Mouse (Mus musculus): ENCODE results near the gene Rnf152. TPM values are rescaled to one million over a fixed set of nuclear protein-coding genes. Genes with fewer than 3 reads are reported as not detected.

The Rnf152 gene
- polyA plus RNA-seq, 1 experiment from 2014 or later, result 0.27 TPM

- Histone ChIP-seq H3K4me3 (ENCODE audit: low read depth, low read length) (no peak overlapping the region), H3K36me3 (ENCODE audit: control insufficient read depth, insufficient read depth, low read length) (no peaks in the 10 kb centered on the region), H3K9me3 (replicated peaks; ENCODE audit: control insufficient read depth, low read length) (no peaks in the 10 kb centered on the region), H3K27ac (ENCODE audit: low read depth, low read length) (no peak overlapping the region), H3K4me1 (ENCODE audit: control insufficient read depth, insufficient read depth, low read length) (no peaks in the 10 kb centered on the region), H3K4me2 (no peak overlapping the region), H3K27me3 (ENCODE audit: control insufficient read depth, insufficient read depth, low read length) (no peaks in the 10 kb centered on the region), H3K9ac (ENCODE audit: low read depth, low read length) (no peak overlapping the region)
- WGBS (ENCODE audit: insufficient replicate concordance), result 74% methylated on average over 3 of the region's 3 CpGs
- ATAC-seq (replicated peaks; ENCODE audit: insufficient number of reproducible peaks, low FRiP score, low TSS enrichment), result no peak
Measured at GRCm38 (mm10) chr1:105263283-105264033, 93.1 kb downstream of the Rnf152 start.

DNA sequence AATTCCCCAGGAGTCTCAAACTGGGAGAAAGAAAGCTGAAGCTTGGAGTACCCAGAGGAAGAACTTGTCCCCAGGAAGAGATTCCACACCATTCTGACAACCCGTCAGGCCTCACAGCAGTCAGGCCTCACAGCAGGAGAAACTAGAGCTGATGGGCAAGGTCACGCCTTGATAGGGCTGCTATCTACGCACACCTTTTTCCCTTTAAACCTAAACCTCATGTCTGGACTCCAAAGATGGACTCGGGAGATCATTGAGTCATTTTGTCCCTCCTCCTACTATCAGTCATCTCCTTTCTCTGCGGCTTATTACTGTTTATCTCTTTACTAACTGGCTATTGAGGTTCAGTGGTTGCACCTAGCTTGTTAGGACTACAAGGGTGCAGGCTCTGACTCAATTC, 96.3 kb downstream of the Rnf152 start:
- no peak overlapping the region for H3K9ac ChIP-seq (ENCODE audit: low read depth, low read length)
- no peaks in the 10 kb centered on the region for H3K36me3 ChIP-seq (ENCODE audit: control insufficient read depth, insufficient read depth, low read length)
- no peak overlapping the region for H3K27ac ChIP-seq (ENCODE audit: low read depth, low read length)
- no peak overlapping the region for H3K4me2 ChIP-seq
- ATAC-seq (replicated peaks; ENCODE audit: insufficient number of reproducible peaks, low FRiP score, low TSS enrichment), result no peak
- H3K4me1 ChIP-seq (ENCODE audit: control insufficient read depth, insufficient read depth, low read length), result no peaks in the 10 kb centered on the region
- 54% methylated on average over 5 of the region's 5 CpGs for WGBS (ENCODE audit: insufficient replicate concordance)
- H3K9me3 ChIP-seq (replicated peaks; ENCODE audit: control insufficient read depth, low read length), result no peaks in the 10 kb centered on the region
- H3K27me3 ChIP-seq (ENCODE audit: control insufficient read depth, insufficient read depth, low read length), result no peaks in the 10 kb centered on the region
- no peak overlapping the region for H3K4me3 ChIP-seq (ENCODE audit: low read depth, low read length)

DNA sequence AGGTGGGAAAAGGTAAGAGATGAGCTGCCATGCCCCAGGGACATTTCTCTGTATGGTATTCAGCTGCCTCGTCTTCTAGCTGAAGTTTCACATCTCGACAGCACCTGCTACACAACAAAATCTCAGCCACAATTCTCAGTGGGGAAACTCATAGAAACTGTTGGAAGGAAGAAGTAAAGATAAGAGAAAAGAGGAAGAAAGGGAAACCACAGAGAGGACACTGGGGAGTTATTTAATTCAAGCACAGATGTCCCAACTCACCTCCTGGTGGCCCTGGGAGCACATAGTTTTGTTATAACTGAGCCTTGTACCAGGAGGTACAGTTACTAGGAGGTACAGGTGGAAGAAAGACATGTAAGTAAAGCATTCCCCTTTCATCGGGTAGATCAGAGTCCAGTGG, 99.3 kb downstream of the Rnf152 start:
- H3K27me3 ChIP-seq (ENCODE audit: control insufficient read depth, insufficient read depth, low read length), result no peaks in the 10 kb centered on the region
- WGBS (ENCODE audit: insufficient replicate concordance), result 64% methylated on average over 3 of the region's 3 CpGs
- no peaks in the 10 kb centered on the region for H3K9me3 ChIP-seq (replicated peaks; ENCODE audit: control insufficient read depth, low read length)
- H3K36me3 ChIP-seq (ENCODE audit: control insufficient read depth, insufficient read depth, low read length), result no peaks in the 10 kb centered on the region
- H3K4me3 ChIP-seq (ENCODE audit: low read depth, low read length), result no peak overlapping the region
- ATAC-seq (replicated peaks; ENCODE audit: insufficient number of reproducible peaks, low FRiP score, low TSS enrichment), result no peak
- no peaks in the 10 kb centered on the region for H3K4me1 ChIP-seq (ENCODE audit: control insufficient read depth, insufficient read depth, low read length)
- H3K4me2 ChIP-seq, result no peak overlapping the region
- H3K9ac ChIP-seq (ENCODE audit: low read depth, low read length), result no peak overlapping the region
- no peak overlapping the region for H3K27ac ChIP-seq (ENCODE audit: low read depth, low read length)

DNA sequence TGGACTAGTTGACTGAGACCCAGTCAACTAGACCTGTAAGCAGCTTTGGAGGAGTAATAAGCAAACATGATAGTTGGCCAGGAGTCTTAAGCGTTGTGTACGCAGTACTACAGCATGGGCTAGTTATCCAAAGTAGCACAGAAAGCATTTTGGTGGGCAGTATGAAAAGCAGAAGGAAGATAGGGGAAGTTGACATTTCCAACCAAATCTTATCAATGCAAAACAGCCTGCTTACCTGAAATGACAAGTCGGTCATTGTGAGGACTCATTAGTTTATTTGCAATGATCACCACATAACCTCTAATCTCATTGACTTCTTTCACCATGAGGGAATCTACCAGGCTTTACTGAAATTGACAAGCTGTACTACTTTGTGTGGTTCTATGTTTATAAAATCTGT, 107.3 kb downstream of the Rnf152 start:
- WGBS (ENCODE audit: insufficient replicate concordance), result 84% methylated on average over 3 of the region's 3 CpGs
- no peak overlapping the region for H3K4me2 ChIP-seq
- H3K36me3 ChIP-seq (ENCODE audit: control insufficient read depth, insufficient read depth, low read length), result no peaks in the 10 kb centered on the region
- H3K9me3 ChIP-seq (replicated peaks; ENCODE audit: control insufficient read depth, low read length), result no peaks in the 10 kb centered on the region
- H3K9ac ChIP-seq (ENCODE audit: low read depth, low read length), result no peak overlapping the region
- no peaks in the 10 kb centered on the region for H3K27me3 ChIP-seq (ENCODE audit: control insufficient read depth, insufficient read depth, low read length)
- H3K4me1 ChIP-seq (ENCODE audit: control insufficient read depth, insufficient read depth, low read length), result no peaks in the 10 kb centered on the region
- no peak overlapping the region for H3K27ac ChIP-seq (ENCODE audit: low read depth, low read length)
- ATAC-seq (replicated peaks; ENCODE audit: insufficient number of reproducible peaks, low FRiP score, low TSS enrichment), result no peak
- no peak overlapping the region for H3K4me3 ChIP-seq (ENCODE audit: low read depth, low read length)

DNA sequence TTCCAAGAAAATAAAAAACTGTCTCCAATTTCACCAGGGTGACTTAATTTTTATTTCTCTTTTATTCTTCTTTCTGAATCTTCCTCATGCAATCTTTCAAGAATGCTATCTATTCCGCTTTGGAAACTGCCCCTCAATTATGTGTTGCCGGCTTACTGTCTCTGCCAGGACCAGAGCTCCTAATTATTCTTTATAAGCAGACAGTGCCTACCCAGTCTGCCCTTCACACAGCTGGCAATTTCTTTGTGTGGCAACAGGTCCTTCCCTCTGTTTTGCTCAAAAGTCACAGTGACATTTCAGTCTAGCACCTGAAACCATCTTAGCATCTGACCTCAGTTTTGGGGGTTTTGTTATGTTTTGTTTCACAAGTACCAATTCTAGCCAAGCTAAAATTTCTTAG, 109.9 kb downstream of the Rnf152 start:
- no peaks in the 10 kb centered on the region for H3K9me3 ChIP-seq (replicated peaks; ENCODE audit: control insufficient read depth, low read length)
- H3K4me2 ChIP-seq, result no peak overlapping the region
- no peak for ATAC-seq (replicated peaks; ENCODE audit: insufficient number of reproducible peaks, low FRiP score, low TSS enrichment)
- H3K9ac ChIP-seq (ENCODE audit: low read depth, low read length), result no peak overlapping the region
- no peaks in the 10 kb centered on the region for H3K4me1 ChIP-seq (ENCODE audit: control insufficient read depth, insufficient read depth, low read length)
- no peak overlapping the region for H3K4me3 ChIP-seq (ENCODE audit: low read depth, low read length)
- 76% methylated on average over 2 of the region's 2 CpGs for WGBS (ENCODE audit: insufficient replicate concordance)
- H3K27me3 ChIP-seq (ENCODE audit: control insufficient read depth, insufficient read depth, low read length), result no peaks in the 10 kb centered on the region
- no peaks in the 10 kb centered on the region for H3K36me3 ChIP-seq (ENCODE audit: control insufficient read depth, insufficient read depth, low read length)
- no peak overlapping the region for H3K27ac ChIP-seq (ENCODE audit: low read depth, low read length)

DNA sequence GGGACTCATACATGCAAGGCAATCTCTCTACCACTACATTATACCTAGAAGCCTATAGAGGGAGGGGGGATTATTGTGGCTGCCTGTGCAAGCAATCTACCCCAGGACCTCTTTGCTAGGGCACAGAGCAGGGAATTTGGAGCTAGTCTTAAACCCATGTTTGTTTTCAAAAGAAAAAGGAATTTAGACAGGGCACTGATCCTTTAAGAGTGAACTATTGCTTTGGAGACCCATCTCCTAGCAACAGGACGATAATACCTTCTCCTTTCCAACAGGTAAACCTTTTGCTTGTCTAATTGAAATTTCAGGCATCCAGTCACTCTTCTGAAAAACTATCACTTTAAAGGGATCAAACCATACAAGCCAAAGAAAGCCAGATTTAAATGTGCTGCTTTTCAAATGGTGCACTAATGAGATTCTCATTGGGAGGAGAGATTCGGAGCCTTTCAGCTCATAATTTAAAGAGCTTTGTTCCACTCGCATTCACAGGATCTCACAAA, 110.4 kb downstream of the Rnf152 start:
- Histone ChIP-seq H3K9me3 (replicated peaks; ENCODE audit: control insufficient read depth, low read length) (no peaks in the 10 kb centered on the region), H3K4me1 (ENCODE audit: control insufficient read depth, insufficient read depth, low read length) (no peaks in the 10 kb centered on the region), H3K27ac (ENCODE audit: low read depth, low read length) (no peak overlapping the region), H3K4me2 (no peak overlapping the region), H3K36me3 (ENCODE audit: control insufficient read depth, insufficient read depth, low read length) (no peaks in the 10 kb centered on the region), H3K9ac (ENCODE audit: low read depth, low read length) (no peak overlapping the region), H3K4me3 (ENCODE audit: low read depth, low read length) (no peak overlapping the region), H3K27me3 (ENCODE audit: control insufficient read depth, insufficient read depth, low read length) (no peaks in the 10 kb centered on the region)
- no peak for ATAC-seq (replicated peaks; ENCODE audit: insufficient number of reproducible peaks, low FRiP score, low TSS enrichment)
- WGBS (ENCODE audit: insufficient replicate concordance), result 66% methylated on average over 3 of the region's 3 CpGs

DNA sequence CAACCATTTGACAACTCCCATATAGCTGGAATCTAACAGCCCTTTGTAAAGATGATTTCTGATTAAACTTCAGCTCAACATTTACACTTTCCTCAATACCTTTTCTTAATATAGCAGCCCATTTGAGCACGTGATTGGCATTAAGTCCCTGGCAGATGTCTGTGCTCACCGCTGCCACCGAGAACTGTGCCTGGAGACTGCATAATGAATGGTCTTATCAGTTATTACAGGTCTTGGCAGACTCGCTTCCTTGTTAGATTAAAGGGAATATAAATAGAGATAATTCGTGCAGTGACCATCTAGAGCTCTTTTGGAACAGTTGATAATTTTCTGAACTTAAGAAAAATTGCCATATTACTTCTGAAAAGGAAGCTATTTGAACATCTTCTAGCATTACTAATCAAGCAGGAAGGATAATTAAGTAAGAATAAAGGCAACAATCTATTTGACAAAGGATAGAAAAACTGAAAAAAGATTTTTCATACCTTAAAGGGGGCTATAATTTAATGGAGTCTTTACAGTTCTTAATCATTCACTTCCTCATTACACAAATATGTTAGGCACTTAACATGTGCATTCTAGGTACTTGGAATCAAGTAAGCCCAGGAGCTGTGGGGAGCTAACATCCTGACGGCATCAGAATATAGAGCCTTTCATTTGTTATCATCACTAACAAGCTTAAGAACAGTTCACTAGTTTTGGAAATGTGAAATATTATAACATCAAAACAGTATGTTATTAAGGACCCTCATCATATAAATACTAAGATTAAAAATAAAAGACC, 113.0 kb downstream of the Rnf152 start:
- no peak overlapping the region for H3K4me3 ChIP-seq (ENCODE audit: low read depth, low read length)
- H3K4me2 ChIP-seq, result no peak overlapping the region
- 28% methylated on average over 6 of the region's 6 CpGs for WGBS (ENCODE audit: insufficient replicate concordance)
- H3K9ac ChIP-seq (ENCODE audit: low read depth, low read length), result no peak overlapping the region
- ATAC-seq (replicated peaks; ENCODE audit: insufficient number of reproducible peaks, low FRiP score, low TSS enrichment), result no peak
- no peaks in the 10 kb centered on the region for H3K4me1 ChIP-seq (ENCODE audit: control insufficient read depth, insufficient read depth, low read length)
- no peaks in the 10 kb centered on the region for H3K36me3 ChIP-seq (ENCODE audit: control insufficient read depth, insufficient read depth, low read length)
- H3K9me3 ChIP-seq (replicated peaks; ENCODE audit: control insufficient read depth, low read length), result no peaks in the 10 kb centered on the region
- no peaks in the 10 kb centered on the region for H3K27me3 ChIP-seq (ENCODE audit: control insufficient read depth, insufficient read depth, low read length)
- H3K27ac ChIP-seq (ENCODE audit: low read depth, low read length), result no peak overlapping the region

DNA sequence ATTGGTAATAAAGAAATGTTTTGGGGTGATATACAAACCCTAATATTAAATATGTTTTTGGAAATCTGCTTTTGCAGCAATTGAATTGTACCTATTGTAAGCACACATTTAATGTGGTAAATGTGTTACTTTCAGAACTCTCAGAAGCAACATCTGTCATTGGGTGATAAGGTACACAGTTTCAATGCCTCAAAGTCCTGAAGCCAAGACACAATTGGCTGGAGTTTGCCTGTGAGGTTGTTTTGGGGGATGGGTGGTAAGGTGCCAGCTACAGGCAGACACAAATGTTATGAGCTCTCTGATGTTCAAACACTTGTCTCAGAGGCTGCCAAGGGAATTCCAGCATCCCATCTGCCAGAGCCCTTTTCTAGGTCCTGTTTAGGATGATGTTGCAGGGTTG, 116.3 kb downstream of the Rnf152 start:
- Histone ChIP-seq H3K4me1 (ENCODE audit: control insufficient read depth, insufficient read depth, low read length) (no peaks in the 10 kb centered on the region), H3K9me3 (replicated peaks; ENCODE audit: control insufficient read depth, low read length) (no peaks in the 10 kb centered on the region), H3K27me3 (ENCODE audit: control insufficient read depth, insufficient read depth, low read length) (no peaks in the 10 kb centered on the region), H3K36me3 (ENCODE audit: control insufficient read depth, insufficient read depth, low read length) (no peaks in the 10 kb centered on the region), H3K4me3 (ENCODE audit: low read depth, low read length) (no peak overlapping the region), H3K4me2 (no peak overlapping the region), H3K9ac (ENCODE audit: low read depth, low read length) (no peak overlapping the region), H3K27ac (ENCODE audit: low read depth, low read length) (no peak overlapping the region)
- ATAC-seq (replicated peaks; ENCODE audit: insufficient number of reproducible peaks, low FRiP score, low TSS enrichment), result no peak
